In the genomic region with DNA sequence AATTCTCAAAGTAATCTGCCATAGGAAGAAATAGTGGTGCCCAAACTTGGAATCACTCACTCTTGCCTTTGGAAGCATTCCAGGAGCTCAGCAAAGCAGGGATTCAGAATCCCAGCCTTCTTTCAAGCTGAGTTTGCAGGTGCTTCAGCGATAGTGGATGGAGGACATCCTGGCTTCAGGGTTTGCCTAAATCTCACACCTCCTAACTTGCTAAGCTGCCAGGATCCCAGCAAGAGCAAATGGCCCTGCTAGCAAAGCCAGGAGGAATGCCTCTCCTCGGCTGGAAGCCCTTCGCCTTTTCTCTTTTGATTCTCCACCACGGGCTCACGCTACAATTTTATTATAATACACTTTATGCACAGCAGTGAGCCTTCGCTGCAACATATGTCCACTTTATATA, we compare ENCODE assay signal across 20 mouse cellular contexts.
A peak's percentile ranks its signal among the peaks of the same experiment; 100 is the strongest.
DNase-seq lines count a peak whose midpoint lies in the region; ATAC-seq lines count a peak whose summit lies in the region.
"Had no signal": no experiment of that assay in that cellular context is flagged by ENCODE, and none has a peak within 500 bp of the region (broad histone marks: within the 10 kb centered on the region; RNA-seq: fewer than 3 reads in every experiment).

No protein-coding gene starts in this region.

- H3K4me3 ChIP-seq in midbrain, embryonic 13.5 days (replicated peaks) = no peak overlapping the region
- H3K4me3 ChIP-seq in midbrain, embryonic 11.5 days (ENCODE audit: low read depth, low read length) = no peak overlapping the region
- H3K4me3 ChIP-seq: embryonic facial prominence, embryonic 15.5 days; erythroblast, embryonic 14.5 days; forebrain, embryonic 10.5 days; forebrain, embryonic 15.5 days; heart, adult 2 months; heart, embryonic 12.5 days; hindbrain, embryonic 10.5 days; hindbrain, embryonic 15.5 days had no signal

- no peaks in the 10 kb centered on the region for H3K9me3 ChIP-seq in midbrain, embryonic 13.5 days
- no peaks in the 10 kb centered on the region for H3K9me3 ChIP-seq in midbrain, embryonic 11.5 days (ENCODE audit: control insufficient read depth, low read length)
- H3K9me3 ChIP-seq: embryonic facial prominence, embryonic 15.5 days; forebrain, embryonic 10.5 days; forebrain, embryonic 15.5 days; heart, embryonic 12.5 days; hindbrain, embryonic 10.5 days; hindbrain, embryonic 15.5 days had no signal

- H3K4me1 ChIP-seq in midbrain, embryonic 13.5 days (replicated peaks) = peaks cover 4% of the 10 kb centered on the region; the same call in 1 of the 2 replicates
- no peaks in the 10 kb centered on the region for H3K4me1 ChIP-seq in midbrain, embryonic 11.5 days (ENCODE audit: control insufficient read depth, insufficient read depth, low read length)
- H3K4me1 ChIP-seq: heart, embryonic 12.5 days had no signal

- H3K36me3 ChIP-seq in midbrain, embryonic 13.5 days = no peaks in the 10 kb centered on the region
- H3K36me3 ChIP-seq in midbrain, embryonic 11.5 days (ENCODE audit: control insufficient read depth, insufficient read depth, low read length) = no peaks in the 10 kb centered on the region
- H3K36me3 ChIP-seq: embryonic facial prominence, embryonic 15.5 days; forebrain, embryonic 10.5 days; forebrain, embryonic 15.5 days; heart, embryonic 12.5 days; hindbrain, embryonic 10.5 days; hindbrain, embryonic 15.5 days had no signal

- 62% methylated on average over 6 of the region's 6 CpGs for WGBS in midbrain, embryonic 13.5 days
- 79% methylated on average over 6 of the region's 6 CpGs for WGBS in midbrain, embryonic 11.5 days

- H3K4me2 ChIP-seq in midbrain, embryonic 13.5 days (replicated peaks) = no peak overlapping the region
- H3K4me2 ChIP-seq in midbrain, embryonic 11.5 days = no peak overlapping the region
- H3K4me2 ChIP-seq: embryonic facial prominence, embryonic 15.5 days; forebrain, embryonic 15.5 days; heart, embryonic 12.5 days; hindbrain, embryonic 15.5 days had no signal

- 0 out of 2 replicates have a peak overlapping the region, but pooled peaks have one; percentile 30 for H3K27ac ChIP-seq in midbrain, embryonic 13.5 days
- no peak overlapping the region for H3K27ac ChIP-seq in midbrain, embryonic 11.5 days (ENCODE audit: low read depth, low read length)
- H3K27ac ChIP-seq: embryonic facial prominence, embryonic 15.5 days; forebrain, embryonic 10.5 days; heart, adult 2 months; hindbrain, embryonic 10.5 days; hindbrain, embryonic 15.5 days had no signal

- H3K9ac ChIP-seq in midbrain, embryonic 13.5 days (replicated peaks) = no peak overlapping the region
- H3K9ac ChIP-seq in midbrain, embryonic 11.5 days (ENCODE audit: low read length) = no peak overlapping the region
- H3K9ac ChIP-seq: embryonic facial prominence, embryonic 15.5 days; forebrain, embryonic 15.5 days; heart, embryonic 12.5 days; hindbrain, embryonic 15.5 days had no signal

- no peak for DNase-seq in midbrain, embryonic 11.5 days (ENCODE audit: low spot score, missing footprints)
- DNase-seq in cerebellum, adult 18-20 months = peak; percentile 58 to 74
- DNase-seq in cerebellum, adult 9-11 months = peak; percentile 68
- DNase-seq in cerebellum, postnatal 36 days = peak; percentile 47 to 59
- DNase-seq in natural killer cell, adult 2 months (ENCODE audit: low spot score in 2 of 2) = no peak
- no peak for DNase-seq in kidney, postnatal 10 days
- DNase-seq in lung, postnatal 14 days = no peak
- DNase-seq: adrenal gland, adult 2 months; adrenal gland, postnatal 25 days; embryo, embryonic 11 days; heart, adult 2 months; kidney, adult 11 months had no signal

- no peaks in the 10 kb centered on the region for H3K27me3 ChIP-seq in midbrain, embryonic 13.5 days
- no peaks in the 10 kb centered on the region for H3K27me3 ChIP-seq in midbrain, embryonic 11.5 days (ENCODE audit: control insufficient read depth, insufficient read depth, low read length)
- H3K27me3 ChIP-seq: embryonic facial prominence, embryonic 15.5 days; forebrain, embryonic 15.5 days; heart, embryonic 12.5 days; hindbrain, embryonic 15.5 days had no signal

- no peak for ATAC-seq in midbrain, embryonic 13.5 days
- no peak for ATAC-seq in midbrain, embryonic 11.5 days (ENCODE audit: low FRiP score)
- ATAC-seq: forebrain, embryonic 15.5 days had no signal

Comparison
In these comparisons a context has a peak if more than half of its experiments do, and no peak if none do; other contexts are left out.
1. DNase-seq: peak in cerebellum, adult 18-20 months (2 of 2), cerebellum, adult 9-11 months (single experiment) and cerebellum, postnatal 36 days (2 of 2); none in midbrain, embryonic 11.5 days (single experiment), natural killer cell, adult 2 months (0 of 2), kidney, postnatal 10 days (single experiment) and lung, postnatal 14 days (single experiment).